Mouse (Mus musculus): ENCODE measurements around the gene Olfr374.
"Not testable (repeated sequence)": the region's sequence is repeated elsewhere in the genome, so short reads cannot be mapped to it uniquely, and the experiment has no call there.

- TF ChIP-seq CTCF (conservative IDR thresholded peaks at IDR 0.05; ENCODE audit: low read length); NANOG (IDR thresholded peaks at IDR 0.05; ENCODE audit: borderline replicate concordance, low read length); POU5F1 (IDR thresholded peaks at IDR 0.05; ENCODE audit: borderline replicate concordance, low read length): not testable (repeated sequence)
Measured at GRCm38 (mm10) chr8:72057643-72058042, 49.2 kb upstream of the Olfr374 start.
